Mouse (Mus musculus) thymus, adult 2 months (tissue): ENCODE measurements around the gene Dgkh.

ENCODE experiments used
- CTCF ChIP-seq: fragments of 200-500 bp; IDR thresholded peaks from 2 replicates; pipeline ENCODE4 v1.5.1; 2012; ENCODE audit warnings: mild to moderate bottlenecking, control low read depth, low read length, moderate library complexity, borderline replicate concordance; ENCODE audit not compliant: control insufficient read depth, poor library complexity, insufficient read depth; ENCODE audit errors: extremely low read depth
- POLR2A ChIP-seq: fragments of 200-500 bp; IDR thresholded peaks from 2 replicates; pipeline ENCODE4 v1.6.1; 2012; ENCODE audit warnings: mild to moderate bottlenecking, low read length, control low read depth, moderate library complexity; ENCODE audit not compliant: control insufficient read depth, poor library complexity, insufficient read depth; ENCODE audit errors: extremely low read depth

DNA sequence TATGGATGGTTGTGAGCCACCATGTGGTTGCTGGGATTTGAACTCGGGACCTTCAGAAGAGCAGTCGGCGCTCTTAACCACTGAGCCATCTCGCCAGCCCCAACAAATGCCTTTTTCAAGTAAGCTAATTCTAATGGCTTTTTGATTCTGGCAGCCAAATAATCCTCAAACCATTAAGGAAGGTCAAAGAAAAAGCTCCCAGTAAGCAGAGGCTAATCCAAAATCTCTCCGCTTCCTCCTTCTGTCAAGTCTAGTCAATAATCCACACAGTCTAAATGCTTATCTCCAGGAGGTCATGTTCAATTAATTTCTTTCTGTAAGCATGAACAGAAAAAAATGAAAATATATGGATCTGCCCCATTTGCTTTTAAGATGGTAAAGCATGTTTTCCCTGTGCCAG is 197.9 kb downstream of the Dgkh start:
- TF ChIP-seq POLR2A (no peak), CTCF (no peak)
